In genomic region chr1:183671541-183671940, GRCm38 (mm10) we compare ENCODE assay signal across 17 mouse cellular contexts.
DNase-seq lines count a peak whose midpoint lies in the region; ATAC-seq and TF ChIP-seq lines count a peak whose summit lies in the region.
"Had no signal": no experiment of that assay in that cellular context is flagged by ENCODE, and none has a peak within 500 bp of the region (broad histone marks: within the 10 kb centered on the region; RNA-seq: fewer than 3 reads in every experiment).

No protein-coding gene starts in this region.

- no peak for TF ChIP-seq POLR2A in lung, adult 2 months (IDR thresholded peaks at IDR 0.05; ENCODE audit: borderline replicate concordance, extremely low read depth, low read depth, low read length)

- TF ChIP-seq CTCF in gastrocnemius, adult 2 months (IDR thresholded peaks at IDR 0.05) = no peak
- no peak for TF ChIP-seq CTCF in lung, embryonic 14.5 days (IDR thresholded peaks at IDR 0.05; ENCODE audit: low read depth)
- no peak for TF ChIP-seq CTCF in lung, adult 2 months (IDR thresholded peaks at IDR 0.05; ENCODE audit: insufficient read depth, low read length)

- DNase-seq in gastrocnemius, adult 2 months = peak; percentile 35
- no peak for DNase-seq in gastrocnemius, postnatal 10 days
- peak; percentile 47 for DNase-seq in lung, embryonic 14.5 days
- DNase-seq in lung, adult 2 months = no peak
- DNase-seq in adrenal gland, postnatal 36 days = peak; percentile 43 to 45
- DNase-seq in neural tube, embryonic 10.5 days (ENCODE audit: extremely low spot score, low spot score) = no peak
- no peak for DNase-seq in cerebellum, adult 11 months
- DNase-seq: cerebellum, adult 8-10 months; midbrain, embryonic 14.5 days had no signal

- H3K4me2 ChIP-seq in lung, embryonic 14.5 days = no peak overlapping the region
- no peak overlapping the region for H3K4me2 ChIP-seq in stomach, embryonic 16.5 days (ENCODE audit: low read depth, low read length)
- H3K4me2 ChIP-seq: embryonic facial prominence, embryonic 15.5 days; forebrain, embryonic 15.5 days; kidney, embryonic 15.5 days; limb, embryonic 13.5 days had no signal

- H3K9me3 ChIP-seq in lung, embryonic 14.5 days (ENCODE audit: low read depth, low read length) = peaks cover 8% of the 10 kb centered on the region; the same call in 1 of the 2 replicates
- H3K9me3 ChIP-seq in stomach, embryonic 16.5 days (replicated peaks; ENCODE audit: control insufficient read depth, low read length) = peaks cover 3% of the 10 kb centered on the region
- H3K9me3 ChIP-seq: embryonic facial prominence, embryonic 15.5 days; forebrain, embryonic 15.5 days had no signal

- H3K36me3 ChIP-seq in lung, embryonic 14.5 days (ENCODE audit: insufficient read depth) = no peaks in the 10 kb centered on the region
- no peaks in the 10 kb centered on the region for H3K36me3 ChIP-seq in stomach, embryonic 16.5 days (ENCODE audit: control insufficient read depth, insufficient read depth, low read length)
- H3K36me3 ChIP-seq: embryonic facial prominence, embryonic 15.5 days; forebrain, embryonic 15.5 days; G1E; kidney, embryonic 15.5 days; limb, embryonic 13.5 days had no signal

- no peak overlapping the region for H3K27ac ChIP-seq in gastrocnemius, adult 2 months
- no peak overlapping the region for H3K27ac ChIP-seq in lung, embryonic 14.5 days (ENCODE audit: low read depth)
- H3K27ac ChIP-seq in stomach, embryonic 16.5 days (ENCODE audit: low read length) = no peak overlapping the region
- H3K27ac ChIP-seq: embryonic facial prominence, embryonic 15.5 days; forebrain, embryonic 15.5 days; kidney, embryonic 15.5 days; left cerebral cortex, adult 2 months; limb, embryonic 13.5 days had no signal

- no peak overlapping the region for H3K9ac ChIP-seq in lung, embryonic 14.5 days
- H3K9ac ChIP-seq in stomach, embryonic 16.5 days (ENCODE audit: low read length) = no peak overlapping the region
- H3K9ac ChIP-seq: embryonic facial prominence, embryonic 15.5 days; forebrain, embryonic 15.5 days; kidney, embryonic 15.5 days; limb, embryonic 13.5 days had no signal

- no peaks in the 10 kb centered on the region for H3K4me1 ChIP-seq in lung, embryonic 14.5 days (ENCODE audit: insufficient read depth)
- no peaks in the 10 kb centered on the region; the same call in 1 of the 2 replicates for H3K4me1 ChIP-seq in lung, adult 2 months (ENCODE audit: control insufficient read depth, insufficient read depth, low read length)
- H3K4me1 ChIP-seq in stomach, embryonic 16.5 days (ENCODE audit: control insufficient read depth, insufficient read depth, low read length) = peaks cover 6% of the 10 kb centered on the region; the same call in 1 of the 2 replicates
- H3K4me1 ChIP-seq: limb, embryonic 13.5 days had no signal

- no peaks in the 10 kb centered on the region for H3K27me3 ChIP-seq in lung, embryonic 14.5 days (ENCODE audit: insufficient read depth, low read length)
- no peaks in the 10 kb centered on the region for H3K27me3 ChIP-seq in stomach, embryonic 16.5 days (ENCODE audit: control insufficient read depth, insufficient read depth, low read length)
- H3K27me3 ChIP-seq: embryonic facial prominence, embryonic 15.5 days; forebrain, embryonic 15.5 days; kidney, embryonic 15.5 days; limb, embryonic 13.5 days had no signal

- ATAC-seq in lung, embryonic 14.5 days (ENCODE audit: insufficient read depth) = no peak
- ATAC-seq in stomach, embryonic 16.5 days (ENCODE audit: insufficient read depth, low FRiP score) = peak; percentile 76; the same call in 1 of the 2 replicates
- ATAC-seq: forebrain, embryonic 15.5 days; inflammation-experienced regulatory T-cells, adult 6 months had no signal

- H3K4me3 ChIP-seq in gastrocnemius, adult 2 months = no peak overlapping the region
- no peak overlapping the region for H3K4me3 ChIP-seq in lung, embryonic 14.5 days (ENCODE audit: low read depth, low read length)
- H3K4me3 ChIP-seq in lung, adult 2 months (replicated peaks; ENCODE audit: extremely low read depth, low read depth, low read length) = no peak overlapping the region
- no peak overlapping the region for H3K4me3 ChIP-seq in stomach, embryonic 16.5 days (replicated peaks; ENCODE audit: low read length)
- H3K4me3 ChIP-seq: embryonic facial prominence, embryonic 15.5 days; forebrain, embryonic 15.5 days; kidney, embryonic 15.5 days; left cerebral cortex, adult 2 months; limb, embryonic 13.5 days had no signal

- intact Hi-C loops in gastrocnemius, adult 2 months (cut with DNase I) = no loop called here

- WGBS in lung, embryonic 14.5 days = 59% methylated on average over 4 of the region's 4 CpGs
- WGBS in lung, adult 2 months = 48% methylated on average over 4 of the region's 4 CpGs
- 52% methylated on average over 4 of the region's 4 CpGs for WGBS in stomach, embryonic 16.5 days

Comparison
In these comparisons a context has a peak if more than half of its experiments do, and no peak if none do; other contexts are left out.
1. DNase-seq: peak in gastrocnemius, adult 2 months (single experiment), lung, embryonic 14.5 days (single experiment) and adrenal gland, postnatal 36 days (2 of 2); none in gastrocnemius, postnatal 10 days (single experiment), lung, adult 2 months (single experiment), neural tube, embryonic 10.5 days (single experiment) and cerebellum, adult 11 months (single experiment).